23 mouse cellular contexts compared by ENCODE assay signal in genomic region chr3:148632449-148632848, GRCm38 (mm10).
A peak's percentile ranks its signal among the peaks of the same experiment; 100 is the strongest.
DNase-seq lines count a peak whose midpoint lies in the region; ATAC-seq lines count a peak whose summit lies in the region.
"Had no signal": no experiment of that assay in that cellular context is flagged by ENCODE, and none has a peak within 500 bp of the region (broad histone marks: within the 10 kb centered on the region; RNA-seq: fewer than 3 reads in every experiment).

No protein-coding gene starts in this region.

- no peak overlapping the region for H3K9ac ChIP-seq in embryonic facial prominence, embryonic 14.5 days (ENCODE audit: low read depth, low read length)
- H3K9ac ChIP-seq in midbrain, embryonic 11.5 days (ENCODE audit: low read length) = no peak overlapping the region
- H3K9ac ChIP-seq in midbrain, embryonic 15.5 days = no peak overlapping the region
- no peak overlapping the region for H3K9ac ChIP-seq in limb, embryonic 15.5 days
- H3K9ac ChIP-seq: embryonic facial prominence, embryonic 12.5 days; embryonic facial prominence, embryonic 15.5 days; forebrain, embryonic 13.5 days; forebrain, embryonic 15.5 days; forebrain, postnatal 0 days had no signal

- no peak overlapping the region for H3K4me3 ChIP-seq in embryonic facial prominence, embryonic 14.5 days (ENCODE audit: low read depth, low read length)
- no peak overlapping the region for H3K4me3 ChIP-seq in embryonic facial prominence, embryonic 10.5 days
- H3K4me3 ChIP-seq in midbrain, embryonic 11.5 days (ENCODE audit: low read depth, low read length) = no peak overlapping the region
- H3K4me3 ChIP-seq in midbrain, embryonic 15.5 days = no peak overlapping the region
- no peak overlapping the region for H3K4me3 ChIP-seq in limb, embryonic 15.5 days
- H3K4me3 ChIP-seq: embryonic facial prominence, embryonic 12.5 days; embryonic facial prominence, embryonic 15.5 days; forebrain, embryonic 13.5 days; forebrain, embryonic 15.5 days had no signal

- 0 out of 2 replicates have a peak overlapping the region, but pooled peaks have one; percentile 28 for H3K27ac ChIP-seq in embryonic facial prominence, embryonic 14.5 days (replicated peaks; ENCODE audit: low read depth, low read length)
- H3K27ac ChIP-seq in embryonic facial prominence, embryonic 10.5 days (replicated peaks) = no peak overlapping the region
- no peak overlapping the region for H3K27ac ChIP-seq in midbrain, embryonic 11.5 days (ENCODE audit: low read depth, low read length)
- no peak overlapping the region for H3K27ac ChIP-seq in midbrain, embryonic 15.5 days
- peak overlapping the region; percentile 47; the same call in 1 of the 2 replicates for H3K27ac ChIP-seq in limb, embryonic 15.5 days
- H3K27ac ChIP-seq: embryonic facial prominence, embryonic 12.5 days; embryonic facial prominence, embryonic 15.5 days; forebrain, embryonic 13.5 days; forebrain, embryonic 15.5 days had no signal

- WGBS in embryonic facial prominence, embryonic 14.5 days = 83% methylated on average over 2 of the region's 2 CpGs
- 81% methylated on average over 2 of the region's 2 CpGs for WGBS in embryonic facial prominence, embryonic 10.5 days
- WGBS in midbrain, embryonic 11.5 days = 93% methylated on average over 2 of the region's 2 CpGs
- WGBS in midbrain, embryonic 15.5 days = 90% methylated on average over 2 of the region's 2 CpGs
- WGBS in limb, embryonic 15.5 days = 55% methylated on average over 2 of the region's 2 CpGs

- H3K27me3 ChIP-seq in embryonic facial prominence, embryonic 14.5 days (replicated peaks; ENCODE audit: control insufficient read depth, insufficient read depth, low read length) = no peaks in the 10 kb centered on the region
- H3K27me3 ChIP-seq in embryonic facial prominence, embryonic 10.5 days (replicated peaks; ENCODE audit: low read depth, poor library complexity, severe bottlenecking) = no peaks in the 10 kb centered on the region
- H3K27me3 ChIP-seq in midbrain, embryonic 11.5 days (ENCODE audit: control insufficient read depth, insufficient read depth, low read length) = no peaks in the 10 kb centered on the region
- no peaks in the 10 kb centered on the region for H3K27me3 ChIP-seq in midbrain, embryonic 15.5 days (replicated peaks)
- no peaks in the 10 kb centered on the region for H3K27me3 ChIP-seq in limb, embryonic 15.5 days
- H3K27me3 ChIP-seq: embryonic facial prominence, embryonic 12.5 days; embryonic facial prominence, embryonic 15.5 days; forebrain, embryonic 13.5 days; forebrain, embryonic 15.5 days; Patski had no signal

- no peaks in the 10 kb centered on the region for H3K36me3 ChIP-seq in embryonic facial prominence, embryonic 14.5 days (ENCODE audit: control insufficient read depth, insufficient read depth, low read length)
- H3K36me3 ChIP-seq in embryonic facial prominence, embryonic 10.5 days (replicated peaks) = no peaks in the 10 kb centered on the region
- H3K36me3 ChIP-seq in midbrain, embryonic 11.5 days (ENCODE audit: control insufficient read depth, insufficient read depth, low read length) = no peaks in the 10 kb centered on the region
- no peaks in the 10 kb centered on the region for H3K36me3 ChIP-seq in midbrain, embryonic 15.5 days (replicated peaks)
- no peaks in the 10 kb centered on the region for H3K36me3 ChIP-seq in limb, embryonic 15.5 days
- H3K36me3 ChIP-seq: embryonic facial prominence, embryonic 12.5 days; embryonic facial prominence, embryonic 15.5 days; forebrain, embryonic 15.5 days had no signal

- H3K4me1 ChIP-seq in embryonic facial prominence, embryonic 14.5 days (ENCODE audit: control insufficient read depth, insufficient read depth, low read length) = peaks cover 13% of the 10 kb centered on the region
- peaks cover 21% of the 10 kb centered on the region for H3K4me1 ChIP-seq in embryonic facial prominence, embryonic 10.5 days
- H3K4me1 ChIP-seq in midbrain, embryonic 11.5 days (ENCODE audit: control insufficient read depth, insufficient read depth, low read length) = no peaks in the 10 kb centered on the region
- H3K4me1 ChIP-seq in midbrain, embryonic 15.5 days = no peaks in the 10 kb centered on the region
- H3K4me1 ChIP-seq in limb, embryonic 15.5 days = peaks cover 18% of the 10 kb centered on the region

- DNase-seq in embryonic facial prominence, embryonic 14.5 days (ENCODE audit: low spot score) = peak; percentile 28
- no peak for DNase-seq in embryonic facial prominence, embryonic 10.5 days (ENCODE audit: low spot score)
- DNase-seq in midbrain, embryonic 11.5 days (ENCODE audit: low spot score, missing footprints) = peak; percentile 80
- no peak for DNase-seq in frontal cortex, postnatal 36 days (ENCODE audit: low spot score in 2 of 2)
- DNase-seq in adrenal gland, postnatal 14 days = no peak
- DNase-seq: adrenal gland, adult 8-10 months; B cell, adult 2 months; cerebellum, adult 11 months; cerebellum, adult 18-20 months; cerebellum, adult 8-10 months; cerebellum, adult 9-11 months; cerebellum, postnatal 14 days; cerebellum, postnatal 36 days; embryo, embryonic 11 days; forebrain, postnatal 0 days had no signal

- no peak for ATAC-seq in embryonic facial prominence, embryonic 14.5 days (ENCODE audit: low read depth)
- no peak for ATAC-seq in midbrain, embryonic 11.5 days (ENCODE audit: low FRiP score)
- ATAC-seq in midbrain, embryonic 15.5 days (replicated peaks) = no peak
- no peak for ATAC-seq in limb, embryonic 15.5 days (ENCODE audit: insufficient number of reproducible peaks, low FRiP score, low TSS enrichment, low read depth)
- ATAC-seq: activated CD4-positive, CD25-positive, alpha-beta regulatory T cell, adult 4 months; forebrain, embryonic 13.5 days; forebrain, embryonic 15.5 days; forebrain, postnatal 0 days; Patski had no signal

- no peaks in the 10 kb centered on the region for H3K9me3 ChIP-seq in embryonic facial prominence, embryonic 14.5 days (ENCODE audit: control insufficient read depth, low read length)
- no peaks in the 10 kb centered on the region for H3K9me3 ChIP-seq in embryonic facial prominence, embryonic 10.5 days
- no peaks in the 10 kb centered on the region for H3K9me3 ChIP-seq in midbrain, embryonic 11.5 days (ENCODE audit: control insufficient read depth, low read length)
- no peaks in the 10 kb centered on the region for H3K9me3 ChIP-seq in midbrain, embryonic 15.5 days
- H3K9me3 ChIP-seq in limb, embryonic 15.5 days = no peaks in the 10 kb centered on the region
- H3K9me3 ChIP-seq: embryonic facial prominence, embryonic 12.5 days; embryonic facial prominence, embryonic 15.5 days; forebrain, embryonic 13.5 days; forebrain, embryonic 15.5 days had no signal

- no peak overlapping the region for H3K4me2 ChIP-seq in embryonic facial prominence, embryonic 14.5 days (ENCODE audit: low read depth, low read length)
- H3K4me2 ChIP-seq in midbrain, embryonic 11.5 days = no peak overlapping the region
- no peak overlapping the region for H3K4me2 ChIP-seq in midbrain, embryonic 15.5 days
- H3K4me2 ChIP-seq in limb, embryonic 15.5 days = no peak overlapping the region
- H3K4me2 ChIP-seq: embryonic facial prominence, embryonic 12.5 days had no signal

Comparison
In these comparisons a context has a peak if more than half of its experiments do, and no peak if none do; other contexts are left out.
1. DNase-seq: peak in embryonic facial prominence, embryonic 14.5 days (single experiment) and midbrain, embryonic 11.5 days (single experiment); none in embryonic facial prominence, embryonic 10.5 days (single experiment), frontal cortex, postnatal 36 days (0 of 2) and adrenal gland, postnatal 14 days (single experiment).
2. H3K27ac ChIP-seq: peak in embryonic facial prominence, embryonic 14.5 days (single experiment) and limb, embryonic 15.5 days (single experiment); none in embryonic facial prominence, embryonic 10.5 days (single experiment), midbrain, embryonic 11.5 days (single experiment) and midbrain, embryonic 15.5 days (single experiment).